Mouse (Mus musculus): ENCODE results near the gene Odaph. TPM values are rescaled to one million over a fixed set of nuclear protein-coding genes. Genes with fewer than 3 reads are reported as not detected.

The Odaph gene
- polyA plus RNA-seq, 1 experiment from 2014 or later: not detected

DNA sequence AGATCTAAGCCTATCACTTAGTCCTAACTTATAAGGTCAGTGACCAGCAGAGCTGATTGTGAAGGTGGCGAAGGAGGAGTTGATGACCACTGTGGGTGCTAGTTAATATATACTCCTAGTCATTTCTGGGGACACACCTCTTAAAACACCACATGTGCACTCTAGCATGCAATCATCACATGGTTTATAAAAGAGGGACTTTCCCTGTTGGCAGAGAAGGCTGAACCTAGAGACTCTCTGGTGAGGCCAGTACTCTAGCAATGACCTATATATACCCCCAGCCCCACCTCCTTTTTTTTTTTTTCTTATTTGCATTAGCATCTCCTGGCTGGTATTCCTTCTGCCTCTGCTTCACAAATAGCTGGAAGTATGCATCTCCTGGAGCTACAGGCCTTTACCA is 25.9 kb upstream of the Odaph start:
- no peak for ATAC-seq
- Histone ChIP-seq H3K4me2 (ENCODE audit: low read length) (peak overlapping the region; percentile 73), H3K27me3 (ENCODE audit: control insufficient read depth, insufficient read depth, low read depth, low read length) (no peaks in the 10 kb centered on the region), H3K27ac (ENCODE audit: low read length) (no peak overlapping the region), H3K4me3 (ENCODE audit: low read depth, low read length) (peak overlapping the region; percentile 78), H3K4me1 (ENCODE audit: control insufficient read depth, insufficient read depth, low read length) (peaks cover 28% of the 10 kb centered on the region), H3K9me3 (replicated peaks; ENCODE audit: control insufficient read depth, low read length, poor library complexity, severe bottlenecking) (no peaks in the 10 kb centered on the region), H3K9ac (ENCODE audit: low read depth, low read length) (peak overlapping the region; percentile 87), H3K36me3 (ENCODE audit: control insufficient read depth, insufficient read depth, low read length) (peaks cover 5% of the 10 kb centered on the region)
- 94% methylated on average over 1 of the region's 1 CpGs for WGBS

- Histone ChIP-seq H3K4me1 (ENCODE audit: control insufficient read depth, insufficient read depth, low read length) (peaks cover 28% of the 10 kb centered on the region), H3K27me3 (ENCODE audit: control insufficient read depth, insufficient read depth, low read depth, low read length) (no peaks in the 10 kb centered on the region), H3K36me3 (ENCODE audit: control insufficient read depth, insufficient read depth, low read length) (peaks cover 2% of the 10 kb centered on the region), H3K9me3 (replicated peaks; ENCODE audit: control insufficient read depth, low read length, poor library complexity, severe bottlenecking) (no peaks in the 10 kb centered on the region), H3K4me3 (ENCODE audit: low read depth, low read length) (peak overlapping the region; percentile 78), H3K4me2 (ENCODE audit: low read length) (peak overlapping the region; percentile 73), H3K9ac (ENCODE audit: low read depth, low read length) (peak overlapping the region; percentile 87), H3K27ac (ENCODE audit: low read length) (peak overlapping the region; percentile 99)
- under 1% methylated on average over 14 of the region's 14 CpGs for WGBS
- ATAC-seq: peak; percentile 2; the same call in 1 of the 2 replicates
These were observed 25.0 kb upstream of the Odaph start for GRCm38 (mm10) chr5:91962259-91962638.

DNA sequence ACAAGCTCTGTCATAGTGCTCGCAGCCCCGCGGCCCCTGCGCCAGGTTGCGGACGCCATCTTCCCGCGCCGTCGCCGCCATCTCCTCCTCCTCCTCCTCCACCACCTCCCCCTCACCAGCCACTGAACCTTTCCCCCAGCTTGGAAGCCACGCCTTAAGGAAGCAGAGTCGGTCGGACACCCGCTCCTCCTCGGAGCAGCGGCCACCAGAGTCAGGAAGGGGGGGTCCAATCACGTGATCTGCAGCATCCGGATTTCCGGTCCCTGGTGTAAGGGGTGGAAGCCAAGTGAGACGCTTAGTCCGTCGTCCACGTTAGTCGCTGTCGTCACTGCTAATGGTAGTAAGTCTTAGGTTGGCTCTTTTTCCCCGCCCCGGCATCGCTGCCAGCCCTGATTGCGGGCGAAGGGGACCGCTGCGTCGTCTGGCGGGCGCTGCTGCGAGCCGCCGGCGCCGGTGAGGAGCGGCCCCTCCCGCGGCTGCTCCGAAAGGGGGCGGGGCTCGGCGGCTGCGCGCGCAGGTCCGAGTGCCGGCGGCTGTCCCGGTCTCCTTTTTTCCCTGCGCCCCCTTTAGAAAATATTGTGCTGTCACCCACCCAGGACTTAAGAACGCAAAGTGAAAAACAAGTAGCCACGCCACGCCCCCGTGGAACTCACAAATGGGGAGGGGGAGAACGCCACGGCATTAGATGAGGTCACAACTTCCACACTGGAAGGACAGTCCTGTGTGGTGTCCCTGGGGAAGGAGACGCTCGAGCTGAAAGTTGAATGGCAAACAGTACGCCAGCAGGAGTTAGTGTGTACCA is 24.4 kb upstream of the Odaph start, which contains the start of gene Rchy1:
TSS of gene Rchy1 (minus strand) at position 430 of the 802 bp plus-strand sequence.
- Histone ChIP-seq H3K4me2 (ENCODE audit: low read length) (peak within 1 kb of the TSS; percentile 75), H3K27me3 (ENCODE audit: control insufficient read depth, insufficient read depth, low read depth, low read length) (no peaks in the 10 kb centered on the region), H3K27ac (ENCODE audit: low read length) (peak within 1 kb of the TSS; percentile 99), H3K9me3 (replicated peaks; ENCODE audit: control insufficient read depth, low read length, poor library complexity, severe bottlenecking) (no peaks in the 10 kb centered on the region), H3K4me1 (ENCODE audit: control insufficient read depth, insufficient read depth, low read length) (peaks cover 28% of the 10 kb centered on the region), H3K4me3 (ENCODE audit: low read depth, low read length) (peak within 1 kb of the TSS; percentile 78), H3K9ac (ENCODE audit: low read depth, low read length) (peak within 1 kb of the TSS; percentile 87), H3K36me3 (ENCODE audit: control insufficient read depth, insufficient read depth, low read length) (no peaks in the 10 kb centered on the region)
- WGBS: under 1% methylated on average over 65 of the region's 65 CpGs
- ATAC-seq: peak; percentile 98

DNA sequence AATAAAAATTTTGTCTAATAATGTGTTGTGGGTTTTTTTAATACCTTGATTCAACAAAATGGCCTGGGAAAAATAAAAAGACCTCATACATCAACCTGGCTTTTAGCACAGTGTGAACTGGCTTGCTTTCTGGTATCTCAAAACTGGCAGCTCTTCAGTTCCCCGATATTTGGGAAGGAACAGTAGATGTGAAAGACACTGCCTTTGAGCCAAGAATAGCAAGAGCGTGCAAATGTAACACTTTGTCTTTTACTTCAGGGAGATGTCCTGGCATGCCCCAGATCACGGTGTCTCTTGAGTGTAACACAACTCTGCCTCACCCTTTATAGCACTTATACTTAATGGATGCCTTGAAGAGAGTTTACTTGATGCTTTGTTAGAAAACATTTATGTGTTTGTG is 15.2 kb upstream of the Odaph start:
- no peak overlapping the region for H3K4me3 ChIP-seq (ENCODE audit: low read depth, low read length)
- H3K27ac ChIP-seq (ENCODE audit: low read length): no peak overlapping the region
- no peaks in the 10 kb centered on the region for H3K9me3 ChIP-seq (replicated peaks; ENCODE audit: control insufficient read depth, low read length, poor library complexity, severe bottlenecking)
- H3K4me1 ChIP-seq (ENCODE audit: control insufficient read depth, insufficient read depth, low read length): no peaks in the 10 kb centered on the region
- no peak for ATAC-seq
- no peaks in the 10 kb centered on the region for H3K36me3 ChIP-seq (ENCODE audit: control insufficient read depth, insufficient read depth, low read length)
- H3K4me2 ChIP-seq (ENCODE audit: low read length): no peak overlapping the region
- whole genome bisulfite sequencing: 94% methylated on average over 3 of the region's 3 CpGs
- no peaks in the 10 kb centered on the region for H3K27me3 ChIP-seq (ENCODE audit: control insufficient read depth, insufficient read depth, low read depth, low read length)
- H3K9ac ChIP-seq (ENCODE audit: low read depth, low read length): no peak overlapping the region

DNA sequence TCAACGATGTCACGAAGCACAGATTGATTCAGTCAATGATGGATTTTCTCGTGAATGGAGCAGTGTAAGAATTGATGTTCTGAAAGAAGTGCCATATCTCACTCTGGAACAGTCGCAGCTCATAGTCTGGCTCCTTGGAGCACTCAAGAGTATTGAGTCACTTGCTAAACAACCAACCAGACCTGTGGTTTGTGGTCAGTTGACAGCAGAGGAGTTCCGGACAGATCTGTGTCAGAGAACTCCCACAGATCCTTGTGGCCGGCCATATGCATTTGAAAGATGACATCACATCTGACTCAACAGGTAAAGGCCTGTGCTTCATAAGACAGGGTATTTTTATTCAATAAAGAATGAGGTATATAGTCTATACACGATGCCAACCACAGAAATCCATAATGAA is 13.3 kb upstream of the Odaph start:
- no peak for ATAC-seq
- 93% methylated on average over 7 of the region's 7 CpGs for WGBS
- no peaks in the 10 kb centered on the region for H3K27me3 ChIP-seq (ENCODE audit: control insufficient read depth, insufficient read depth, low read depth, low read length)
- no peaks in the 10 kb centered on the region for H3K9me3 ChIP-seq (replicated peaks; ENCODE audit: control insufficient read depth, low read length, poor library complexity, severe bottlenecking)
- no peaks in the 10 kb centered on the region for H3K4me1 ChIP-seq (ENCODE audit: control insufficient read depth, insufficient read depth, low read length)
- no peaks in the 10 kb centered on the region for H3K36me3 ChIP-seq (ENCODE audit: control insufficient read depth, insufficient read depth, low read length)
- no peak overlapping the region for H3K27ac ChIP-seq (ENCODE audit: low read length)
- no peak overlapping the region for H3K4me2 ChIP-seq (ENCODE audit: low read length)
- H3K9ac ChIP-seq (ENCODE audit: low read depth, low read length): no peak overlapping the region
- H3K4me3 ChIP-seq (ENCODE audit: low read depth, low read length): no peak overlapping the region

GRCm38 (mm10) chr5:91975758-91976157 is 11.5 kb upstream of the Odaph start:
- Histone ChIP-seq H3K9ac (ENCODE audit: low read depth, low read length) (no peak overlapping the region), H3K27me3 (ENCODE audit: control insufficient read depth, insufficient read depth, low read depth, low read length) (no peaks in the 10 kb centered on the region)
- 90% methylated on average over 9 of the region's 9 CpGs for WGBS

DNA sequence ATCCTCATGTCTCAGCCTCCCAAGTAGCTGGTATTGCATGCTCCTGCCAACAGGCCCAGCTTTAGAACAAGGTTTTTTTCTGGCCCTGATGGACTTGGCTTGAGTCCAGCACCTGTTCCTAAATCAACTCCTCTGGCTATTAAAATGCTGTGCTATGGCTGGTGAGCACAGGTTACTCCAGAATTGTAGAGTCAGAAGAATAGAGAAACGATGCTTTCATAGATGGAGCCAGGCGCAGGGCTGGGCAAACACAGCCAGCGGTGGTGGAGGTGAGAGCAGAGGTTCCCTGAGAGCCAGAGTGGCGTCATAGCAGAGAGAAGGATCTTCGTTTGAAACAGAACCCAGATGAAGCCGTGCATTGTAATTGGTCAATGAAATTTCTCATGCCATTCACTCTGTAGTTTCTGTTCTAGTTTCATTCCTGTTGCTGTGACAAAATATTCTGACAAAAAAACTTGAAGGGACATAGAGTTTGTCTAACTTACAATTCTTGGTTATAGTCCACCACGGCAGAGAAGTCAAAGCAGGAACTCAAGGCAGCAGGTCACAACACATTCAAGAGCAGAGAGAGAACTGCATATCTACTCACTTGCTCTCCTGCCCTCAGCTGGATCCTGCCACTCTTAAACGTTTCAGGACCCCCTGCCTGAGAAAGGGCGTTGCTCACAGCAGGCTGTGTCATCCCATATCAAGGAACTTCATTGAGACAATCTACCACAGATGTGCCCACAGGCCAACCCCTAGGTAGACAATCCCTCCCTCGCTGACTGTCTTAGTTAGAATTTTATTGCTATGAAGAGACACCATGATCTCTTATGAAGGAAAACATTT is 10.5 kb upstream of the Odaph start:
- no peak overlapping the region for H3K27ac ChIP-seq (ENCODE audit: low read length)
- H3K4me1 ChIP-seq (ENCODE audit: control insufficient read depth, insufficient read depth, low read length): no peaks in the 10 kb centered on the region
- no peak overlapping the region for H3K9ac ChIP-seq (ENCODE audit: low read depth, low read length)
- no peak for ATAC-seq
- H3K27me3 ChIP-seq (ENCODE audit: control insufficient read depth, insufficient read depth, low read depth, low read length): no peaks in the 10 kb centered on the region
- H3K36me3 ChIP-seq (ENCODE audit: control insufficient read depth, insufficient read depth, low read length): no peaks in the 10 kb centered on the region
- 77% methylated on average over 10 of the region's 10 CpGs for WGBS
- H3K4me2 ChIP-seq (ENCODE audit: low read length): no peak overlapping the region
- H3K9me3 ChIP-seq (replicated peaks; ENCODE audit: control insufficient read depth, low read length, poor library complexity, severe bottlenecking): no peaks in the 10 kb centered on the region
- no peak overlapping the region for H3K4me3 ChIP-seq (ENCODE audit: low read depth, low read length)

More at GRCm38 (mm10) chr5:91975758-91976157, 11.5 kb upstream of the Odaph start:
- no peak for ATAC-seq
- H3K4me3 ChIP-seq (ENCODE audit: low read depth, low read length): no peak overlapping the region
- H3K36me3 ChIP-seq (ENCODE audit: control insufficient read depth, insufficient read depth, low read length): no peaks in the 10 kb centered on the region
- no peak overlapping the region for H3K27ac ChIP-seq (ENCODE audit: low read length)
- H3K9me3 ChIP-seq (replicated peaks; ENCODE audit: control insufficient read depth, low read length, poor library complexity, severe bottlenecking): no peaks in the 10 kb centered on the region
- no peaks in the 10 kb centered on the region for H3K4me1 ChIP-seq (ENCODE audit: control insufficient read depth, insufficient read depth, low read length)
- H3K4me2 ChIP-seq (ENCODE audit: low read length): no peak overlapping the region

DNA sequence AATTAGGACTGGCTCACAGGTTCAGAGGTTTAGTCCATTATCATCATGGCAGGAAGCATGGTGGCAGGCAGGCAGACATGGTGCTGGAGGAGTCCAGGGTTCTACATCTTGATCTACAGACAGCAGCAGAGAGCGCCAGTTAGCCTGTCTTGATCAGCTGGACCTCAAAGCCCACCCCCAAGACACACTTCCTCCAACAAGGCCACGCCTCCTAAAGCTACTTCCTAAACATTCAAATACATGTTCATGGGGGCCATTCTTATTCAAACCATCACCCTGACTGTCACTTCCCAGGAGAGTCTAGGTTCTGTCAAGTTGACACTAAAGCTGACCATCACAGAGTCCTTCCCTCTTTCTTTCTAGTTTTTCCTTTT is 9.9 kb upstream of the Odaph start:
- Histone ChIP-seq H3K9ac (ENCODE audit: low read depth, low read length) (no peak overlapping the region), H3K4me2 (ENCODE audit: low read length) (no peak overlapping the region), H3K4me1 (ENCODE audit: control insufficient read depth, insufficient read depth, low read length) (no peaks in the 10 kb centered on the region), H3K4me3 (ENCODE audit: low read depth, low read length) (no peak overlapping the region), H3K36me3 (ENCODE audit: control insufficient read depth, insufficient read depth, low read length) (no peaks in the 10 kb centered on the region), H3K27me3 (ENCODE audit: control insufficient read depth, insufficient read depth, low read depth, low read length) (no peaks in the 10 kb centered on the region), H3K9me3 (replicated peaks; ENCODE audit: control insufficient read depth, low read length, poor library complexity, severe bottlenecking) (no peaks in the 10 kb centered on the region), H3K27ac (ENCODE audit: low read length) (no peak overlapping the region)
- ATAC-seq: no peak
- 95% methylated on average over 2 of the region's 2 CpGs for WGBS
